Mouse (Mus musculus): ENCODE data around the gene Fance.
A peak's percentile ranks its signal among the peaks of the same experiment; 100 is the strongest.
"Not testable (repeated sequence)": the region's sequence is repeated elsewhere in the genome, so short reads cannot be mapped to it uniquely, and the experiment has no call there.

The Fance gene

DNA sequence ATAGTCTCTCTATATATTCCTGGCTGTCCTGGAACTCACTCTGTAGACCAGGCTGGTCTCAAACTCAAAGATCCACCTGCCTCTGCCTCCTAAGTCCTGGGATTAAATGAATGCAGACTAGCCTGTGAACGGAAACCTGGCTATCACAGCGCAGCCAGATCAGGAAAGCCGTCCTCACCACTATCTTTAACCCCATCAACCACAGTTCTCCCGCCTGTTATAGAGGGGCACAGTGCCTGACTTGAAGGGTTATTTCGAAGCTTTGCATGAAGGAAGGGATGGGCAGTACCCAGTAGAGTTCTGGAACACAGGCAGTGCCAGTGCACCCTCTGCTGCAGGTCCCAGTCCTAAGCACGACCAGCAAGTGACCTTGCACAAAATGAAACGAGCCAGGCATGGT, 22.0 kb upstream of the Fance start:
- DNase-seq (ENCODE audit: low spot score in 2 of 2), result no peak

DNA sequence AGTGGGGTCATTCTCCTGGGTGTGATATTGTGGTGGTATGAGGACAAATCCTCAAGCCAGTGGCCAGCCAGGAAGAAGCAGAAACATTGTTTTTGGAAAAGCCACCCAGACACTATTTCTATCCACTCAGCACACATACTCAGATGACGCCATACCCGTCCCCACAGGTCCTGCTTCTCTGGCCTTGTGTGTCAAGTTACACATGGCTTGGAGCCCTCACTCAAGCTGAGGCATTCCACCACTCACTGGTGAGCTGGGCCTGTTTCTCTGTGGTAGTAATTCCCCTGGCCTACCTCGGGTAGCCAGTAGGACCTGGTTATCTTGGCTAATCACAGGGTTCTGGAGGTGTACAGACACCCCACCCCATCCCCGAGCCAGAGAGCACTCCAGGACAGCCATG, 19.6 kb upstream of the Fance start:
- DNase-seq (ENCODE audit: low spot score in 2 of 2), result no peak

DNA sequence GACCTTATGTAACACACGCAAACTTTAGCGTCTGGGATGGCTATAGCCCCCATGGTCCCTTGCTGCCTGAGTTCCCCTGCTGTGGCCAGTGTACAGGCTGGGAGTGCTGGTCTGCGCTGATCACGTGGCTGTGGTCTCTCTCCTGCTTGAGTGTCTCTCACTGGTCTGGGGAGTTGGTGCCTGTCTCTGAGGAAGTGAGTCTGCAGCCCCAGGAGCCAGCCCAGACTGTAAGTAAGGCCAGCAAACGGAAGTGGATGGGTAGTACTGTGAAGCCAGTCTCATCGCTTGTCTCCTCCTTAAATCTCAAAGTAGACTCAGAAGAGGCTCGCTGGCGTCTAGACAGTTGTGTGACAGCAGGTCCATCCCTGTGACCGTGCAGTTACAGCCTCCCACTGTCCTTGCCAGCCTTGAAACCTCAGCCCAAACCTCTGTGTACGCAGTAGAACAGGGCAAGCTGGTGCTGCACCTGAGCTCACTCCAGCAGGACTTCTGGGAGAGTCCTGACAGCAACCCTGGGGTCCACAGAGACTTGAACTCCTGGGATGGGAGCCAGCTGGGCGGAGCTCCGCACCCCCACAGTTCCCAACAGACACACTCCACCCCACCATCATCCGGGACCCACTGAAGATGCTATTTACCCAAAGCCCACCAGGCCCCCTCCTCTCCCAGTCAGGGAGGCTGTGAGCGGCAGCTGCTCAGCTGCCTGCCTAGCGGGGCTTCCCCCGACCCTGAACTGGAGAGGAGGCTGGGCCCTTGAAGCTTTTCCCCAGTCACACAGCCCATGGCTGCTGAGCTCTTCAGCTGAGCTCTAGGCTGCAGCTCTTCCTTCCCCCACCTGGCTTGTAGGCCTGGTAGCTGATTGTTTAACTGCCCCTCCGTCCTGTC, 18.6 kb upstream of the Fance start:
- DNase-seq (ENCODE audit: low spot score in 2 of 2), result peak in 1 of 2 experiments; percentile 41

DNA sequence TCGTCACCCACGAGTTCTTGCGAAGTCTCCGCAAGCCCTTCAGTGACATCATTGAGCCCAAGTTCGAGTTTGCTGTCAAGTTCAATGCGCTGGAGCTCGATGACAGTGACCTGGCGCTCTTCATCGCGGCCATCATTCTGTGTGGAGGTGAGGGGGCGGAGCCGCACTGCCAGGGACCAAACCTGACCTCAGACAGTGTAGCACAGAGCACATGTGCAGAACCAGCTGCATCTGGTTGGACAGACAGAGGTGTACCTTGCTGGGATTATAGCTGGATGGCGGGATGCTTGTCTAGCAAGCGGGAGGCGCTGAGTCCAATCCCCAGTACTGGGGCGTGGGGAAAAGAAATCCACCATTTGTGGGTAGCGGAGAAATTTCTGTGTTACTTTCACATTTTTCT, 14.4 kb upstream of the Fance start:
- no peak for DNase-seq (ENCODE audit: low spot score in 2 of 2)

DNA sequence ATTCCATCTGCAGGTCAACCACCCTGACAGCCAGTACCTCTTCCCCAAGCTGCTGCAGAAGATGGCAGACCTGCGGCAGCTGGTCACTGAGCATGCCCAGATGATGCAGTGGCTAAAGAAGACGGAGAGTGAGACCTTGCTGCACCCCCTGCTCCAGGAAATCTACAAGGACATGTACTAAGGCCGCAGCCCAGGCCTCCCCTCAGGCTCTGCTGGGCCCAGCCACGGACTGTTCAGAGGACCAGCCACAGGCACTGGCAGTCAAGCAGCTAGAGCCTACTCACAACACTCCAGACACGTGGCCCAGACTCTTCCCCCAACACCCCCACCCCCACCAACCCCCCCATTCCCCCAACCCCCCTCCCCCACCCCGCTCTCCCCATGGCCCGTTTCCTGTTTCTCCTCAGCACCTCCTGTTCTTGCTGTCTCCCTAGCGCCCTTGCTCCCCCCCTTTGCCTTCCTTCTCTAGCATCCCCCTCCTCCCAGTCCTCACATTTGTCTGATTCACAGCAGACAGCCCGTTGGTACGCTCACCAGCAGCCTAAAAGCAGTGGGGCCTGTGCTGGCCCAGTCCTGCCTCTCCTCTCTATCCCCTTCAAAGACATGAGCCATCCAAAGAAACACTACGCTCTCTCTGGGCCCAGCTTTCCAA, 13.5 kb upstream of the Fance start:
- no peak for DNase-seq (ENCODE audit: low spot score in 2 of 2)

DNA sequence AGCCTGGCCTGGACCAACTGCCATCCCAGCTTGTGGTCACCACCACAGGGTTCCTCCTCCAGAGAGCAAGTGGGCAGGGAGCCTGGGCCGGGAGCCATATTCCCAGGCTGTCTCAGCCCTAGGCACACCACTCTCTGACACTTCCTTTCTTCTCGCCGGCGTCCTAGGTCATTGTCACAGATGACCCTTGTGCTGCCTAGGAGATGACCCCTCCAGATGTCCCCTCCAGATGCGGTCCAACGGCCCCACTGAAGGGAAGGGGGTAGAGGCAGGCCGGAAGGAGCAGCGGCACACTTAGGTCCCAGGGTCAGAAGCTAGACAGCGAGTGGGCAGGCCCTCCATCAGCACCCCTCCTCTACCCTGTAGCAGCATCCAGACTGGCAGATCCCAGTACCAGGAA, 13.0 kb upstream of the Fance start:
- no peak for DNase-seq (ENCODE audit: low spot score in 2 of 2)

DNA sequence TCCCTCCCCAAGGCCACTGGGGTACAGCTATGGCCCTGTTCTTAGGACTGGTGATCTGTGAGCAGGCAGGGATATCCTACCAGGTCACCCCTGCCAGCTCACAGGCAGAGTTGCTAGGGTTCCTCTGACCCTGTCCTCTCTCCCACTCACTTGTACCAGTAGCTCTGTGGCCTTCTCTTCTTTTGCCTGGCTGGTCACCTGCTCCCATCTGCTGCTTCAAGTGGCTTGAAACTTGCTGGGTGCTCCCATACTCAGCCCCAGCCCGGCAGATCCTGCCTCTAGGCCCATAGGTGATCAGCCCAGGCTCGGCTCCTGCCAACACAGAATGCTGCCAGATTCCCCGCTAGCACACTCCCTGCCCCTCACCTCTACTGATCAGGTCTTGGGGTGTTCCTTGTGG, 12.5 kb upstream of the Fance start:
- DNase-seq (ENCODE audit: low spot score in 2 of 2), result no peak

DNA sequence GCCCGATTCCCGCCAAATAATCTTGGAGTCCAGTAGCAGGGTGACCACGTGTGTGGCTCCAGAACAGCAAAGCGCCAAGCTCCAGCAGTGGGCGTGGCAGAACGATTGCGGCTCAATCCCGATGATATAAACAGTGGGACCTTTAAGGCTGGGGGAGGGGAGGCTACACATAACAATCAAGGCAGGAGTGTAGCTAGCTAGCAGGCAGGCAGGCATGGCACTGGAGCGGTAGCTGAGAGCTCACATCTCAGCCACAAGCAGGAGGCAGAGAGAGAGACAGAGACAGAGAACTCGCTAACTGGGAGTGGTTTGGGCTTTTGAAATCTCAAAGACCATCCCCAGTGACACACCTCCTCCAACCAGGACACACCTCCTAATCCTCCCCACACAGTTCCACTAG, 8.1 kb upstream of the Fance start:
- no peak for DNase-seq (ENCODE audit: low spot score in 2 of 2)

DNA sequence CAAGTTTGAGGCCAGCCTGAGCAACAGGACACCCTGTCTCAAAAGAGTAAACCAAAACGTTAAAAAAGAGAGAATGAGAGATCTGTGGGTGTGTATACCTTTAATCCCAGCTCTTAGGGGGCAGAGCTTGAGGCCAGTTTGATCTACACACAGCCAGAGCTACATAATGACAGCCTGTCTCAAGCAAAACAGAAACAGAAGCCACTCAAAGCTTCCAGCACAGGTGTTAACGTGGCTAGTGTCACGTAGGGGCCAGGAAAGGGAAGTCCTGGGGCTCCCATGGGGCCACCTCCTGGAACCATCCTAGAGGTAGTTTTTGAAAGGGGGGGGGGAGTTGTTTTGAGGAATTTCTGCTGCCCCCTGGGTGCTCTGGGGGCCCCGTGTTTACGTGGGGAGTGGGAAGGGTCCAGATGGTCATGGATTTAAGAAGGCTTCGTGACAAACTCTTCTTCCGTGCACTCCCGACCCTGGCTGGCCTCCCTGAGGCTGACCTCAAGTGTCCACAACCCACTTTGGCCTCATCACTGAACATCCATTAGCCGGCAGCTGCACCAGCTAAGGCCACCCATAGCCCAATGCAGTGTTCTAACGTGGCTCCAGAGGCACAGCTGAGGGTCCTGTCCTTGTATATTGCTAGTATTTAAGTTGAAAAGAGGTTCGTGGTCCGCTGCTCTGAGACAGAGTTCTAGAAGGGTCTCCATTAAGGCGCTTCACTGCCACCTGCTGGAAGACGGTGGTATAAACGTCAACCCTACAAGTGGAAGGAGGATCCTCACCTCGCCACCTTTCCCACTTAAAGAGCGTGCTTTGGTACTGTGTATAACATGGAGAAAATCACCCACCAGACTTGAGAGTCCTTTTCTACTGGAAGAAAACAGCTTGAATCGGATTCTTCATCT, 4.8 kb upstream of the Fance start:
- peak in 1 of 2 experiments; percentile 93 for DNase-seq (ENCODE audit: low spot score in 2 of 2)

DNA sequence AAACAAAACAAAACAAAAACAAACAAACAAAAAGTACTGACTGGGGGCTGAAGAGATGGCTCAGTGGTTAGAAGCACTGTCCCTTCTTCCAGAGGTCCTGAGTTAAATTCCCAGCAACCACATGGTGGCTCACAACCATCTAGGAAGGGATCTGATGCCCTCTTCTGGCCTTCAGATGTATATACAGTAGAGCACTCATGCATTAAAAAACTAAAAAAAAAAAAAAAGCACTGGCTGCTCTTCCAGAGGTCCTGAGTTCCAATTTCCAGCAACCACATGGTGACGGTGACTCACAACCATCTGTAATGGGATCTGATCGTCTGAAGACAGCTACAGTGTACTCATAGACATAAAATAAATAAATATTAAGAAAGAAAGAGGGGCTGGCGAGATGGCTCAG, 2.5 kb upstream of the Fance start:
- no peak for DNase-seq (ENCODE audit: low spot score in 2 of 2)

DNA sequence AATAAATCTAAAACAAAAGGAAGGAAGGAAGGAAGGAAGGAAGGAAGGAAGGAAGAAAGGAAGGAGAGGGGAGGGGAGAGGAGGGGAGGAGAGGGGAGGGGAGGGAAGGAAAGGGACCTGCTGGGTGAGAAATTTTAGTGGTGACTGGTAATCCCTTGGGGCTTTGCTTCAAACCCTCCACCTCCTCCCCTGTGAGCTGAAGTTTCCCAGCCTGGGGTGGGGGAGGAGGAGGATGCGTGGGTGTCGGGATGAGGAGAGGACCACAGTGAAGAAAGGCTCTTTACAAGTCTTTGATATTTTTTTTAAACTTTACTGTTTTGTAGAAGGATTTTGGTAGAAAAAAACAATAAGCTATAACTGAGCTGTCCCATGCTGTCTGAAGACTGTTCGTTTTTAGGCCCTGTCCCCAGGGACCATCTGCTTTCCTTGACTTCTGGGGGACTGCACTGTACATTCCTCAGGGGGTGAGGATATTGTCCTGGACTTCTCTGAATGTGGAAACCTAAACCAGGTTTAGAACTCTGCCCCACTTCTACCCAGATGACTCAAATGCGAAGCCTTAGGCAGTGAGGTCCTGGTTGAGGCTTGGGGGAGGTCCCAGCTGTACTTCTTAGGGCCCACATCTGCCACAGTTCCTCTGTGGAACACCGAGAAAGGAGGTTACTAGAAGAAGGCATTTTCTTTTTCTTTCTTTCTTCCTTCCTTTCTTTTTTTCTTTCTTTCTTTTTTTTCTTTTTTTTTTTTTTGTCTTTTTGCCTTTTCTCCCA, 1.8 kb upstream of the Fance start:
- DNase-seq (ENCODE audit: low spot score in 2 of 2), result no peak

DNA sequence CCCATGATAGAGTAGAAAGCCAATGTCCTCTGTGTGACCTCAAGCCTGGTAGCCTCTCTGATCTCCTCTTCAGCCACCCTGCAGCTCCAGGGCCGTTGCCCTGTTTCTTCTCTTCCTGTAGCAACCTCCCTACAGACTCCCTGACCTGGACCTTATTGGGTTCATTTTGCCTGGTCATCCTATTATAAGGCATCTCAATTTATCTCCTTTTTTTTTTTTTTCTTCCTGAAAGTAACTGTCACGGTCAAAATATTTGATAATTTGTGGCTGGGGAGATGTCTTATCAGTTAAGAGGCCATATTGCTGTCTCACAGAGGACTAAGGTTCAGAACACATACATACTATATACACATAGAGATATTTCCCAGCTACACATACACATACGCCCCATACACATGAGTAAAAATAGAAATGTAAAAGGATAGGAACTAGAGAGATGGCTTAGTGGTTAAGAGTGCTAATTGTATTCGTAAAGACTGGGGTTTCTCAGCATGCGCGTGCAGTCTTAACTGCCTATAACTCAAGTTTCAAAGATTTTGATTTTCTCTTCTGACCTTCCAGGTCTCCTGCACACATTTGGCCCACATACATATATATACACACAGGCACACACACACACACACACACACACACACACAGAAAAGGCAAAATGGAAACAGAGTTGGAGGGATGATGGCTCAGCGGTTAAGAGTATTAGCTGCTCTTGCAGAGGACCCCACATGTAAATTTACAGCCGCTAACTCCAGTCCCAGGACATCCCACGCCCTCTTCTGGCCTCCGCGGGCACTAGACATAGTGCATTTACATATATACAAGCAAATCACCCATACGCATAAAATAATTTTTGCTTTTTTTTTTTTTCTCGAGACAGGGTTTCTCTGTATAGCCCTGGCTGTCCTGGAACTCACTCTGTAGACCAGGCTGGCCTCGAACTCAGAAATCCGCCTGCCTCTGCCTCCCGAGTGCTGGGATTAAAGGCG, 797 bp upstream of the Fance start:
- DNase-seq (ENCODE audit: low spot score in 2 of 2), result no peak

DNA sequence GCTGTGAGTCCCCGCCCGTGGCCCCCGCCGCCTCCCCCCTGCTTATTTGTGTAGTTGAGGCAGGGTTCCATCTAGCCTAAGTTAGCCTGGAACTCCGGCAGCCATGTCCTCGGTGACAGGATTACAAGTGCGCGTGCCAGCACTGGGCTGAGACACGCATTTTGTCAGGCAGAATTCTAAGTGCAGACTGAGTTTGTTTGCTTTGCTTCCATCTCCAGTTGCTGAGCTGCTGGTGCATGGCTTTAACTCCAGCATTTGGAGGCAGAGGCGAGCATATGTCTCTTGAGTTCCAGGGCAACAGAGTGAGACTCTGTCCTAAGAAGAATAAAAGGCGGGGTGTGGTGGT, 534 bp downstream of the Fance start:
- no peak for DNase-seq (ENCODE audit: low spot score in 2 of 2)

DNA sequence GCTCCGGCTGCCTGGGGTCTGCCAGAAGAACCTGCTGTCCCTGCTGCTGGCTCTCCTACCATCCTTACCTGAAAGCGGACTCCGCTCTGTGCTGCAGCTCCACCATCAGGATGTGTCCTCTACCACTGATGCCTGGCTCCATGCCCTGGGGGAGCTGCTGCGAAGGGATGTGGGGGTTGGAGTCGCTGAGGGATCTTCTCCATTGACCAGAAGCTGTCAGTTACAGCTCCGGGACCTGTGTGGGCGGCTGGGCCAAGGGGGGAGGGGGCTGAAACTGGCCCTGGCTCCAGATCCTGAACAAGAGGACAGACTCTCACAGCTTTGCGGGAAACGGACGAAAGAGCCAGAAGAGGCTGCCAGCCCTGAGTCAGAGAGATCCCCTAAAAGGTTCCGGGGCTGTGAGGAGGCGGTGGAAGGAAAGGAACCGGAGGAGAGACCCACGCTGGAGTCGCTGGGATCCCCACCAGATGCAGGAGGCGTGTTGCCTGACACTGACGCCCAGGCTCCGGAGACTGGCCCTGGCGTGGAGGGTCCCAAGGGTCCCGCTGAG, 2.4 kb downstream of the Fance start:
- DNase-seq (ENCODE audit: low spot score in 2 of 2), result no peak

DNA sequence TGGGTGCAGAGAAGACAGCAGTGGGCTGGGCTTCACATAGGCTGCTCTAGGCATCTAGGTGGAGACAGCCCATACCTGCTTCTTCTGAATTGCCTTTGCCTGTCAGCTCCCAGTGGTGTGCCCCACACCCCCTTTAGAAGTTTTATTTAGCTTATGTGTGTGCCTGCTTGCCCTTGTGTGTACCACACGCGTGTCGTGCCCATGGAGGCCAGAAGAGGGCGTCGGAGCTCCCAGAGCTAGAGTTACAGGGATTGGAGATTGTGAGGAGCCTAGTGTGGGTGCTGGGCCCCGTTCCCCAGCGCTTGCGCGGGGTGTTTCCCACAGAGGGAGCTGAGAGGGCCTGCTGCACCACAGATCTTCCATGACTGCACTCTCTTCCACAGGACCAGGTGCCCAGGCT, 3.2 kb downstream of the Fance start:
- DNase-seq (ENCODE audit: low spot score in 2 of 2), result no peak

DNA sequence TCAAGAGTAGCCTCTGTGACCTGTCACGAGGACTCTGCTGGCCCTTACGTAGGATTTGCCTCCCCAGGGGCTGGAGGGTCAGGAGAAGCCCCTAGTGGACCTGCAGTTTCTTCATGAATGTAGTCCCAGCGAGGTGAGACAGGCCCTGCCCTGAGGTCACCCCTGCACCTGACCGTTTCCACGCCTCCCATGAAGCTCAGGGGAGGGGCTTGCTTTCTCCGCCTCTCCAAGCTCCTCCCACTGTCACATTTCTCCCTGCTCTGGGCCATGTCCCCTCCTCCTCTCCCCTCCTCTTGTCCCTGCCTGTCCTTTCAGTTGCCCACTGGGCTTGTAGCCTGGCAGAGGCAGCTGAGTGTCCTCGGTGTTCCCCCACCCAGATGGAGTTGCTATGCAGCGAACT, 3.8 kb downstream of the Fance start:
- no peak for DNase-seq (ENCODE audit: low spot score in 2 of 2)

DNA sequence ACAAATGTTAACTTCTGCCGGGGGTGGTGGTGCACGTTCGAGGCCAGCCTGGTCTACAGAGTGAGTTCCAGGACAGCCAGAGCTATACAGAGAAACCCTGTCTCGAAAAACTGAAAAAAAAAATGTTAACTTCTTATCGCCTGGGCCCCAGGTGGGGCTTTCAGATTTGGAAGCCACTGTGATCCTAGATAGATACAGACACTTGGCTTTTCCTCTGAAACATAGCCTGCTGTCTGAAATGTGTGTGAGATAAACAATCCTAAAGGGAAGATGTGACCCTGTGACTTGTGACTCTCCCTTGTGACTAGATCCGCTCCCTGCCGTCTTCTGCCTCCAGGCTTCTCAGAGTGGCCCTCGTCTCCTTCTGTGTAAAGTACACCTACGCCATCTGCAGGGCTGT, 4.4 kb downstream of the Fance start:
- DNase-seq (ENCODE audit: low spot score in 2 of 2), result no peak

DNA sequence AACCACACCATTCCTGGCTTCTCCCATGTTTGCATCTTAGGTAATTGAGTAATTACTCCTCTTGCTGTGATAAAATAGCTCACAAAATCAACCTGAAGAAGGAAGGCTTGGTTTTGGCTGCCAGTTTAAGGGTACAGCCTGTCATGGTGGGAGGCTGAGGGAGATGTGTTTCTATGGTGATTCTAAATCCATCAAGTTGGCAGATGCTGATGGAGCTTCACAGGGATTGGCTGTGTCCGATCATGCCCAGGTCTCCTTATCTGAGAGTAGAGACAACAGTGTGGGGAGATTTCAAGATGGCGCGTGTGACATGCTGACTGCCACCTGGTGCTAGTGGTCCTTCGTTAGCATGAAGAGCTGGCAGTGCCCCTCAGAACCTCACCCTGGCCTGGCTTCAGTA, 8.4 kb downstream of the Fance start:
- no peak for DNase-seq (ENCODE audit: low spot score in 2 of 2)

DNA sequence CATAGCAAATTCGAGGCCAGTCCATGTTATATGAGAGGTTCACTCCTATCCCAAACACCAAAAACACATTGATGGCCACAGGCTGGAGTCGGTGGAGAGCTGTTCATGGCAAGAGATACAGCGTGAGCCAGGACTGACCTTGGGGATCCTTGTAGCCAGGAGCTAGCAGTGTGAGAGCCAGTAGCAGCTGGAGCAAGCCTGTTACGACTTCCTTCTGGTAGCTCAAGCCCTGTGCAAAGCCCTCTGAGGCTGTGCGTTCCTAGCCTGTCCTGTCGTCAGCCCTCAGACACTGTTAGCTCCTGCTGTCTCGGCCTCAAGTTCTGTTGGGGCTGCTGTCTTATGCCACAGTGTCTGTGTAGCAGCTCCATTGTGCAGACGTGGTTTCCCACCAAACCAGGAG, 10.5 kb downstream of the Fance start:
- DNase-seq (ENCODE audit: low spot score in 2 of 2), result no peak

DNA sequence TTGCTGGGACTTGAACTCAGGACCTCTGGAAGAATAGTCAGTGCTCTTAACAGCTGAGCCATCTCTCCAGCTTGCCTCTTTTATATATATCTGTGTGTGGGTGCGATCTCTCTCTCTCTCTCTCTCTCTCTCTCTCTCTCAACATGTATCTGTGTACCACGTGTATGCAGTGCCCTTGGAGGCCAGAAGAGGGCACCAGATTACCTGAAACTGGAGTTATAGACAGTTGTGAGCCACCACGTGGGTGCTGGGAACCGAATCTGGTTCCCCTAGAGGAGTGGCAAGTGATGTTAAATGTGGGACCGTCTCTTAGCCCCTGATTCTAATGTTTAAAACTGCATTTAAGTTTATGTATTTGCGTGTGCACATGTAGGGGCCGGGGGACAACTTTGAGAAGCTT, 11.1 kb downstream of the Fance start:
- DNase-seq (ENCODE audit: low spot score in 2 of 2), result not testable (repeated sequence)
